Mouse (Mus musculus) G1E (cell line): ENCODE measurements at regions not wholly inside any gene's neighbourhood (a gene's known extent, or its start where the extent isn't known, plus 50 kb on each side); places are given as distances from the start of the nearest gene placed in this dataset.

Experiments
- CTCF ChIP-seq: IDR thresholded peaks from 2 replicates; pipeline ENCODE4 v1.5.1; 2012; ENCODE audit warnings: low read depth, low read length, inconsistent platforms, mixed read lengths
- GATA1 ChIP-seq: IDR thresholded peaks from 2 replicates; pipeline ENCODE4 v1.6.1; 2012; ENCODE audit warnings: borderline replicate concordance, low read length, inconsistent platforms, mixed read lengths
- GATA2 ChIP-seq: IDR thresholded peaks from 2 replicates; pipeline ENCODE4 v1.6.1; 2012; ENCODE audit warnings: low read depth, low read length, inconsistent platforms, borderline replicate concordance
- POLR2AphosphoS5 ChIP-seq: IDR thresholded peaks from 2 replicates; pipeline ENCODE4 v1.6.1; 2012; ENCODE audit warnings: low read depth, low read length, inconsistent platforms; ENCODE audit not compliant: insufficient replicate concordance

- no peak for TF ChIP-seq CTCF
- no peak for TF ChIP-seq GATA1
- TF ChIP-seq POLR2AphosphoS5: no peak
- no peak for TF ChIP-seq GATA2
These were observed 98.8 kb downstream of the Minar1 start for GRCm38 (mm10) chr9:89524137-89524536.
